Mouse (Mus musculus) erythroblast, adult 5-6 weeks (primary cell): ENCODE results near the gene Gna11. TPM values are rescaled to one million over a fixed set of nuclear protein-coding genes. Genes with fewer than 3 reads are reported as not detected.

Source experiments
- ATAC-seq: replicated peaks from 2 replicates; pipeline ENCODE4 v1.8.0; 2016; ENCODE audit warnings: moderate number of reproducible peaks, mild to moderate bottlenecking, moderate TSS enrichment, inconsistent platforms; ENCODE audit not compliant: poor library complexity, low FRiP score, severe bottlenecking
- total RNA-seq, 2 experiments: library from RNA; stranded (forward) in 1 of 2; stranded (reverse) in 1 of 2; fragments of 150-400 nt in 1 of 2; fragments of 200-764, 138-1000 nt in 1 of 2; gene quantifications; 2 replicates each; pipeline versions ENCODE4 v1.2.3 to v1.2.4; 2015 to 2017; ENCODE audit warnings: low replicate concordance in 2 of 2

Gene Gna11
- total RNA-seq, 2 experiments from 2014 or later = 1.9 to 10.9 TPM

- no peak for ATAC-seq
Observed at GRCm38 (mm10) chr10:81513798-81514197, 31.2 kb downstream of the Gna11 start.

DNA sequence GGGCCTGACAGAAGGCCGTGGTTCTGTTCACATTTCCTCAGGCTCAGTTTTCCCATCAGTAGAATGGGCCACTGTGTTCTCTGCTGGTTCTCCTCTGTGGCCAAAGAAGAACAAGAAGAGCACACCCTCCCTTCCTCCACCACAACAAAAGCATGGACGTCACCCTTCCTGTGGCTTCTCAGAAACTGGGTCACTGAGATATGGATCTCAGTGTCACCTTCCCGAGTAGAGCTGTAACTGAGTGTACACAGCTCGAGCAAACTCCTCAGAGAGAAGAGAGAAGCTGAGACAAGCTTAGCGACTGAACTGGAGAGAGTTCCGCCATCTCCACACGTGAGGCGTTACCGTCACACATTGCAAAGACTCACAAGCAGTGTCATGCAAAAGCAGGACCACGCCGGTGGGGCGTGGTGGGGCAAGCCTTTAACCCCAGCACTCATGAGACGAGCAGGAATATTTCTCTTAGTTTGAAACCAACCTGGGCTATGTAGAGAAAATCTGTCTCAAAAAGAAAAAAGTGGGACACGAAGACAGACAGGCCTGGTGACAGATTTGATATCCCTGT lies 34.7 kb downstream of the Gna11 start:
- no peak for ATAC-seq

GRCm38 (mm10) chr10:81507691-81508489 lies 37.1 kb downstream of the Gna11 start:
- no peak for ATAC-seq

GRCm38 (mm10) chr10:81507095-81507494 lies 37.9 kb downstream of the Gna11 start:
- no peak for ATAC-seq

- ATAC-seq = no peak
Observed at GRCm38 (mm10) chr10:81505016-81505664, 39.9 kb downstream of the Gna11 start.

- ATAC-seq = peak; percentile 77
Observed at GRCm38 (mm10) chr10:81502658-81503057, 42.3 kb downstream of the Gna11 start.

DNA sequence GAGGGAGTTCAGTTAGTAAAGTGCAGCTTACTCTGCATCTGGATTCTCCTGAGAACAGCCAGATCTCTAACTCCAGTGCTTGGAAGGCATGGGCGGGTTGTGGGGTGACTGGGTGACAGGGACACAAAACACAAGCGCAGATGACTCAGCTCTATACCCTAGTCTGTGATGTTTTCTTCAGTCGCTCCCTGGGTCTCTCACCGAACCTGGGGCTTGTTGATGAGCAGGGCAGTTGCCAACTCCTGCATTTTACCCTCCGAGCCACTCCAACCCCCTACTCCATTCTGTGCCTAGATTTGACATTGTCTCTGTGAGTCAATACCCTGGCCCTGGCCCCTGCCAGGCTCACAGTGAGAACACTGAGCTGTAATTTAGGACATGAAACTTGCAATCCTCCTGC lies 43.1 kb downstream of the Gna11 start:
- no peak for ATAC-seq

DNA sequence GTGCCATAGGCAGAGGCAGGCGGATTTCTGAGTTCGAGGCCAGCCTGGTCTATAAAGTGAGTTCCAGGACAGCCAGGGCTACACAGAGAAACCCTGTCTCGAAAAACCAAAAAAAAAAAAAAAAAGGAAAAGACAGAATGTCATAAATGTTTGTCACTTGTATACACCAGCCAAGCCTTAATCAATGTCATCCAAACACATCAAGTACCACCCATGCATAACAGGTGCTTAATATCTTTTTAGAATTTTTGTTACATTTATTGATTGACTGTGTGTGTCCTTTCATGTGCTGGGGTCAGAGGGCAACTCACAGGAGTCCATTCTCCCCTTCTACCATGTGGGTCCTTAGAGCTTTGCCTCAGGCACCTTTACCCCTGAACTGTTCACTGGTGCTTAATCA lies 45.0 kb downstream of the Gna11 start, which contains the start of gene S1pr4:
TSS of gene S1pr4 (minus strand) at position 101 of the 400 bp plus-strand sequence.
- ATAC-seq = no peak

DNA sequence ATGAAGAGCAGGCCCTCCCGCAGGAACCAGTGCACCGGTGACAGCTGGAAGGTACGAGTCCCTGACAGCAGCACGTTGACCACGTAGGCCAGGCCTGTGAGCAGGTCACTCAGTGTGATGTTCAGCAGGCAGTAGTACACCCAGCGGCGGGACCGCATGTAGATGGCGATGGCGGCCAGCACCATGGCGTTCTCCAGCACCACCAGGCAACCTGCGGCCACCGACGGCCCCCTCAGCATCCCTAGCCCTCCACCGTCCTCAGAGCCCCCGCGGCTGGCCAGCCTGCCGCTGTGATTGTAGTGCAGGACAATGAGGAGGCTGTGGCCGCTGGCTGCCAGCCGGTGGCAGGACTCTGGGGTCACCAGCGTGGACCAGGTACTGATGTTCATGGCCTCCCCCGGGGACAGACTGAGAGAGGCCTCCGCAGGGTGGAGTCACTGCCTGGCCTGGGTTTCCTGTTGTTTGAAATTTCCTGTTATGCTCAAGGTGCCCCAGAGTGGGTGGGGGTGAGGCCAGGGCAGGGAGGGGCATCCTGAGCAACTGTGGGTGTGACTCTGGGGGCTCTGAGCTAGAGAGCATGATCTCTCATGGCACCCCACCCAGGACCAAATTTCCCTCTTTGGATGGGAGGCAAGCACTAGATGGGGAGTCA lies 45.6 kb downstream of the Gna11 start:
- no peak for ATAC-seq

- no peak for ATAC-seq
Observed at GRCm38 (mm10) chr10:81498316-81499249, 46.4 kb downstream of the Gna11 start.

DNA sequence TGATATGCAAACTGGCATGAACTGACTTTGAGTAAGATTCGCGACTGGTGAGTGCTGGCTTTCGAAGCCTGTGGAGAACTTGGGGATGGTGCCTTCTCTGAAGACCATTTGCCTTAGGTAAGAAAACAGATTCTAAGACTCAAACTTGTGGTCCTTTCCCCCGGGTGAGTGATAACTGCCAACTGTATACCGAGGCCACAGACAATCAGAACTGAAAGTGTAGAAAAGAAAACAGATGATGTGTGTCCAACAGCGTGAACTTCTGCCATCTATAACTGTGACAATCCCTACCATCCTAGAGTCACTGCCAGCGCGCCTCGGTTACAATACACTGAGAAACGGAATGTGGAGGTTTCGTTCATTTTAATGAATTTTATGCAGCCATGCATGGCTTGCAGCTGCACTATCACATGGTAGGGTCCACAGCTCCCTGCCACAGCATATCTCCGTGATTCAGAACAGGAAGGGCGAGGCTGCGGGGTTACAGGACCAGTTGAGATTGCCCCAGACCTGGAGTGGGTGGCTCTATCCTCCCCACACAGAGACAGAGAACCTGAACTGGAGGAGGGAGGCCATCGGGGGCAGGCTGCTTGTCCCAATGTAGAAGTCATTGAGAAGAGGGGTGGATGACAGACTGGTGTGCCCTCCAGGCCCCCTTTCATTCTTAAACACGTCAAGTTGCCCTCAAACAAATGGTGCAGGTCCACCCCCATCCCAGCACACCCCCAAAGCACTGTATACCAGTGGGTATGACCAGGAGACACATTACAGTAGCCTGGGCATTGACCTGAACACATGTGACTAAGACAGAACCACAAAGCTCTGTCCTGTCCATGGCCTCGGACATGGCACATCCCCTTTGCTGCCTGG lies 47.4 kb downstream of the Gna11 start:
- no peak for ATAC-seq

- ATAC-seq = no peak
Observed at GRCm38 (mm10) chr10:81496969-81497368, 48.0 kb downstream of the Gna11 start.

- ATAC-seq = peak; percentile 89
Observed at GRCm38 (mm10) chr10:81496264-81496901, 48.6 kb downstream of the Gna11 start, which contains the start of gene Ncln. Gene Ncln, minus strand, starts transcription at chr10:81496392.

GRCm38 (mm10) chr10:81495616-81496263 lies 49.2 kb downstream of the Gna11 start:
- no peak for ATAC-seq

- ATAC-seq = no peak
Observed at GRCm38 (mm10) chr10:81495151-81495550, 49.8 kb downstream of the Gna11 start.

DNA sequence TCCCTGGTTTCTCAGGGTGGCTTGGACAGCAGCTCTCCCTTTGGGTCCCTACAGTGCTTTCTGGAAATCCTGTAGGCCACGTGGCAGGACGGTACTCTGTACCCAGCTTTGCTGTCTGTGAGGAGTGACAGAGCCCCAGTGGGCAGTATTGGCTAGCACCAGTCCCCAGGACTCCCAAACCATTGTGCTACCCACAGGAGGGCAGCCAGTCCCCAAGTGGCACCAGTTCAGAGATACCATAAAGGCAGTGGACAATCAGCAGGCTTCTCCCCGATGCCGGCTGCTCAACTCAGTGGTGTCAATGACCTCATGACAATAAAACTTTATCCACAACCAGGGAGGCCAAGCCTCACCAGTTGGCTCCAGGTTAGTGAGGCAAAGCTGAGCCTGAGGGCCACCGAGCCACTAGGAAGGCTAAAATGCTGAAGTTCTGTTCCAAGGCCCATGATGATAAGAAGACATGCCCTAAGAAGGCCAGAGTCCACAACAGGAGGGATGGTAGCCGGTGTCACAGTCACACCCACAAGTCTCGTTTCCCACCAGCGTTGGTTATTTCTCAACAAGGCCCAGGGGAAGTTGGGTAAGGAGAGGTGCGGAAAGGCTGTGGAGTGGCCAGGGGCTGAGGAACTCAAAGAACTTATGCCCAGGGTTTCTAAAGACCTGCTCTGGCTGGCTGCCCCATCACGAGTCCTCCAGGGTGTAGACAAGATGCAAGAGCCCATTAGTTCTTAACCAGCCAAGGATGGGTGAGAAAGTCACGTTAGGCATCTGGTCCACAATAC lies 50.5 kb downstream of the Gna11 start:
- no peak for ATAC-seq
